Comparison of ENCODE assay signal across 22 mouse cellular contexts in the genomic region with DNA sequence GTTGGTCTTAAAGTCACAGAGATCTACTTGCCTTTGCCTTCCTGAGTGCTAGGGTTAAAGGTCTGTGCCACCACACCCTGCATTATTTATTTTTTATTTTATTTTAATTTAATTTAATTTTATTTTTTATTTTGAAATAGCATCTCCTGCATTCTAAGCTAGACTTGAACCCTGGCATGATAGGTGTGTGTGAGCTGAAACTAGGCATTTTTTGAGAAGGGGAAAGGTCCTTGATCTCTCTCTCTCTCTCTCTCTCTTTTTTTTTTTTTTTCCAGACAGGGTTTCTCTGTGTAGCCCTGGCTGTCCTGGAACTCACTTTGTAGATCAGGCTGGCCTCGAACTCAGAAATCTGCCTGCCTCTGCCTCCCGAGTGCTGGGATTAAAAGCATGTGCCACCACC. TPM values are rescaled to one million over a fixed set of nuclear protein-coding genes. Genes with fewer than 3 reads are reported as not detected.
DNase-seq lines count a peak whose midpoint lies in the region; ATAC-seq and TF ChIP-seq lines count a peak whose summit lies in the region.
"Not testable (repeated sequence)": the region's sequence is repeated elsewhere in the genome, so short reads cannot be mapped to it uniquely, and the experiment has no call there.
"Had no signal": no experiment of that assay in that cellular context is flagged by ENCODE, and none has a peak within 500 bp of the region (broad histone marks: within the 10 kb centered on the region; RNA-seq: fewer than 3 reads in every experiment).

No protein-coding gene starts in this region.

- TF ChIP-seq RAD21 in MEL (IDR thresholded peaks at IDR 0.05; ENCODE audit: low read depth, low read length), result not testable (repeated sequence)

- not testable (repeated sequence) for H3K79me2 ChIP-seq in MEL (ENCODE audit: control insufficient read depth, insufficient read depth, low read length, poor library complexity)

- peaks cover 4 to 47% of the 10 kb centered on the region in 2 experiments; a peak in 3 of 4 replicates for H3K4me1 ChIP-seq in MEL (ENCODE audit: control insufficient read depth in 1 of 2, insufficient read depth in 2 of 2, low read length in 2 of 2)
- peaks cover 91% of the 10 kb centered on the region for H3K4me1 ChIP-seq in erythroblast, embryonic 14.5 days (ENCODE audit: control insufficient read depth)
- H3K4me1 ChIP-seq in heart, embryonic 11.5 days (ENCODE audit: control insufficient read depth, insufficient read depth, low read length), result peaks cover 15% of the 10 kb centered on the region
- H3K4me1 ChIP-seq in liver, embryonic 11.5 days (replicated peaks; ENCODE audit: control insufficient read depth, insufficient read depth, low read length), result peaks cover 61% of the 10 kb centered on the region
- H3K4me1 ChIP-seq in liver, embryonic 13.5 days (replicated peaks), result peaks cover 95% of the 10 kb centered on the region
- peaks cover 96% of the 10 kb centered on the region for H3K4me1 ChIP-seq in liver, embryonic 15.5 days (replicated peaks)
- peaks cover 68% of the 10 kb centered on the region for H3K4me1 ChIP-seq in liver, postnatal 0 days (ENCODE audit: insufficient read depth)

- not testable (repeated sequence) for H3K9me3 ChIP-seq in MEL (replicated peaks; ENCODE audit: insufficient read depth, low read length); erythroblast, embryonic 14.5 days (ENCODE audit: control insufficient read depth, low read length); heart, embryonic 11.5 days (replicated peaks; ENCODE audit: control insufficient read depth, low read length); liver, embryonic 11.5 days (ENCODE audit: control insufficient read depth, low read length); liver, embryonic 13.5 days (replicated peaks); liver, embryonic 15.5 days (replicated peaks); liver, postnatal 0 days (ENCODE audit: low read length)

- H3K9ac ChIP-seq in MEL (ENCODE audit: control insufficient read depth, low read depth, low read length, poor library complexity, severe bottlenecking), result peak overlapping the region; percentile 65
- H3K9ac ChIP-seq in heart, embryonic 11.5 days (ENCODE audit: low read depth, low read length); liver, postnatal 0 days (replicated peaks): not testable (repeated sequence)
- peak overlapping the region; percentile 65 for H3K9ac ChIP-seq in liver, embryonic 11.5 days (ENCODE audit: low read depth, low read length)
- peak overlapping the region; percentile 80 for H3K9ac ChIP-seq in liver, embryonic 13.5 days
- H3K9ac ChIP-seq in liver, embryonic 15.5 days, result peak overlapping the region; percentile 60

- 85% methylated on average over 2 of the region's 2 CpGs for WGBS in heart, embryonic 11.5 days (ENCODE audit: insufficient replicate concordance)
- WGBS in liver, embryonic 11.5 days, result 56% methylated on average over 2 of the region's 2 CpGs
- WGBS in liver, embryonic 13.5 days (ENCODE audit: insufficient replicate concordance), result 45% methylated on average over 2 of the region's 2 CpGs
- WGBS in liver, embryonic 15.5 days (ENCODE audit: insufficient replicate concordance), result 56% methylated on average over 2 of the region's 2 CpGs
- WGBS in liver, postnatal 0 days (ENCODE audit: insufficient replicate concordance), result 78% methylated on average over 2 of the region's 2 CpGs

- TF ChIP-seq CTCF in MEL (IDR thresholded peaks at IDR 0.05 in 2 of 3, conservative IDR thresholded peaks at IDR 0.05 in 1 of 3; ENCODE audit: control insufficient read depth in 1 of 3, insufficient read depth in 1 of 3, low read depth in 2 of 3, low read length in 3 of 3, poor library complexity in 1 of 3, severe bottlenecking in 1 of 3); liver, postnatal 0 days (IDR thresholded peaks at IDR 0.05; ENCODE audit: low read depth): not testable (repeated sequence)

- H3K27me3 ChIP-seq in MEL (ENCODE audit: control insufficient read depth in 1 of 2, insufficient read depth in 2 of 2, low read length in 2 of 2); erythroblast, embryonic 14.5 days (ENCODE audit: control insufficient read depth); heart, embryonic 11.5 days (ENCODE audit: control insufficient read depth, insufficient read depth, low read length); liver, embryonic 11.5 days (replicated peaks; ENCODE audit: control insufficient read depth, insufficient read depth, low read length); liver, embryonic 13.5 days; liver, embryonic 15.5 days; liver, postnatal 0 days (ENCODE audit: insufficient read depth, low read length): not testable (repeated sequence)

- H3K36me3 ChIP-seq in MEL (ENCODE audit: control insufficient read depth in 1 of 2, insufficient read depth in 2 of 2, low read length in 2 of 2), result peaks cover 0 to 48% of the 10 kb centered on the region in 2 experiments; a peak in 2 of 4 replicates
- peaks cover 42% of the 10 kb centered on the region for H3K36me3 ChIP-seq in erythroblast, embryonic 14.5 days (ENCODE audit: control insufficient read depth)
- H3K36me3 ChIP-seq in heart, embryonic 11.5 days (ENCODE audit: control insufficient read depth, insufficient read depth, low read length); liver, embryonic 11.5 days (ENCODE audit: control insufficient read depth, insufficient read depth, low read length): not testable (repeated sequence)
- H3K36me3 ChIP-seq in liver, embryonic 13.5 days, result peaks cover 28% of the 10 kb centered on the region
- peaks cover 28% of the 10 kb centered on the region for H3K36me3 ChIP-seq in liver, embryonic 15.5 days (replicated peaks)
- peaks cover 15% of the 10 kb centered on the region for H3K36me3 ChIP-seq in liver, postnatal 0 days (replicated peaks; ENCODE audit: insufficient read depth, low read length)

- DNase-seq in MEL (ENCODE audit: low read depth, low spot score); liver, embryonic 11.5 days (ENCODE audit: low spot score); liver, embryonic 13.5 days; liver, postnatal 0 days: not testable (repeated sequence)

- not testable (repeated sequence) for TF ChIP-seq EP300 in MEL (IDR thresholded peaks at IDR 0.05; ENCODE audit: low read depth in 1 of 2, low read length in 2 of 2); liver, postnatal 0 days (IDR thresholded peaks at IDR 0.05; ENCODE audit: low read depth)

- TF ChIP-seq POLR2A in MEL (IDR thresholded peaks at IDR 0.05; ENCODE audit: control insufficient read depth in 1 of 2, insufficient read depth in 1 of 2, low read depth in 1 of 2, low read length in 2 of 2, poor library complexity in 1 of 2), result not testable (repeated sequence)

- not testable (repeated sequence) for H3K4me2 ChIP-seq in heart, embryonic 11.5 days; liver, embryonic 11.5 days; liver, postnatal 0 days (ENCODE audit: low read depth, low read length)
- H3K4me2 ChIP-seq in liver, embryonic 13.5 days, result peak overlapping the region; percentile 65
- peak overlapping the region; percentile 57 for H3K4me2 ChIP-seq in liver, embryonic 15.5 days

- peak overlapping the region; percentile 94 for H3K27ac ChIP-seq in MEL (ENCODE audit: control insufficient read depth, low read depth, low read length)
- H3K27ac ChIP-seq in heart, embryonic 11.5 days (ENCODE audit: low read depth, low read length), result peak overlapping the region; percentile 86
- H3K27ac ChIP-seq in liver, embryonic 11.5 days (ENCODE audit: low read depth, low read length), result peak overlapping the region; percentile 98
- peak overlapping the region; percentile 99 for H3K27ac ChIP-seq in liver, embryonic 13.5 days
- H3K27ac ChIP-seq in liver, embryonic 15.5 days (replicated peaks), result peak overlapping the region; percentile 96
- peak overlapping the region; percentile 84 for H3K27ac ChIP-seq in liver, postnatal 0 days (ENCODE audit: low read depth)

- ATAC-seq in heart, embryonic 11.5 days (replicated peaks; ENCODE audit: insufficient number of reproducible peaks, low FRiP score, low TSS enrichment); liver, embryonic 11.5 days (replicated peaks; ENCODE audit: low FRiP score); liver, embryonic 13.5 days (ENCODE audit: low read depth); liver, embryonic 15.5 days (ENCODE audit: insufficient read depth); liver, postnatal 0 days: not testable (repeated sequence)

- not testable (repeated sequence) for H3K4me3 ChIP-seq in MEL (ENCODE audit: control insufficient read depth in 1 of 2, insufficient read depth in 1 of 2, low read depth in 2 of 2, low read length in 2 of 2); heart, embryonic 11.5 days (ENCODE audit: low read depth, low read length); liver, embryonic 11.5 days (ENCODE audit: low read depth, low read length); liver, embryonic 15.5 days (replicated peaks); liver, postnatal 0 days (ENCODE audit: low read depth, low read length)
- H3K4me3 ChIP-seq in erythroblast, embryonic 14.5 days (replicated peaks), result peak overlapping the region; percentile 50
- H3K4me3 ChIP-seq in liver, embryonic 13.5 days (replicated peaks), result 0 out of 2 replicates have a peak overlapping the region, but pooled peaks have one; percentile 1

RNA-seq across cellular contexts. Expression of a gene that starts 8.4 kb away (rescaled TPM):
- total RNA-seq in MEL (2012; rRNA removed), result 27.8 and 30.6 TPM in 2 replicates
- 10 to 100 TPM in 1 of 2 experiments, not detected in 1; 52.1 TPM for polyA plus RNA-seq in MEL (2012; ENCODE audit: insufficient read depth in 1 of 2, insufficient read length in 2 of 2, low read depth in 1 of 2, low replicate concordance in 2 of 2, missing spikeins in 1 of 2)
- 72.6 and 76.6 TPM in 2 replicates for polyA plus RNA-seq in erythroblast, embryonic 14.5 days (2012)
- 23.5 and 27.3 TPM in 2 replicates for polyA plus RNA-seq in heart, embryonic 11.5 days (2014; fragmentation: Nextera tagmentation; extraction: Ambion mirVana)
- polyA plus RNA-seq in liver, embryonic 11.5 days (2014; fragmentation: Nextera tagmentation; extraction: Ambion mirVana), result 41.6 and 47.0 TPM in 2 replicates
- polyA plus RNA-seq in liver, embryonic 13.5 days (2015; fragmentation: Nextera tagmentation; extraction: Ambion mirVana), result 105 and 110 TPM in 2 replicates
- 93.3 and 93.5 TPM in 2 replicates for polyA plus RNA-seq in liver, embryonic 15.5 days (2015; fragmentation: Nextera tagmentation; extraction: Ambion mirVana)
- 35.6 and 57.1 TPM in 2 replicates for polyA plus RNA-seq in liver, postnatal 0 days (2015; fragmentation: Nextera tagmentation; extraction: Ambion mirVana)

RNA-seq across cellular contexts. Expression of a gene that starts 50.5 kb away (rescaled TPM):
- total RNA-seq in MEL (2012; rRNA removed), result 0.31 and 0.88 TPM in 2 replicates
- 1 to 10 TPM in 1 of 2 experiments, not detected in 1; 2.7 TPM for polyA plus RNA-seq in MEL (2012; ENCODE audit: insufficient read depth in 1 of 2, insufficient read length in 2 of 2, low read depth in 1 of 2, low replicate concordance in 2 of 2, missing spikeins in 1 of 2)
- not detected in 2 replicates for polyA plus RNA-seq in erythroblast, embryonic 14.5 days (2012)
- polyA plus RNA-seq in heart, embryonic 11.5 days (2014; fragmentation: Nextera tagmentation; extraction: Ambion mirVana), result not detected in 2 replicates
- 0.11 TPM in 1 of 2 replicates, not detected in the other for polyA plus RNA-seq in liver, embryonic 11.5 days (2014; fragmentation: Nextera tagmentation; extraction: Ambion mirVana)
- not detected in 2 replicates for polyA plus RNA-seq in liver, embryonic 13.5 days (2015; fragmentation: Nextera tagmentation; extraction: Ambion mirVana)
- polyA plus RNA-seq in liver, embryonic 15.5 days (2015; fragmentation: Nextera tagmentation; extraction: Ambion mirVana), result not detected in 2 replicates
- polyA plus RNA-seq in liver, postnatal 0 days (2015; fragmentation: Nextera tagmentation; extraction: Ambion mirVana), result not detected in 2 replicates
- total RNA-seq: adrenal gland, adult 2 months; adrenal gland, postnatal 10 days; adrenal gland, postnatal 25 days; adrenal gland, postnatal 4 days had no signal
- polyA plus RNA-seq: adrenal gland, adult 2 months; C2C12; cerebellum, adult 2 months; cortical plate, adult 2 months; embryonic facial prominence, embryonic 10.5 days; embryonic facial prominence, embryonic 12.5 days; embryonic facial prominence, embryonic 14.5 days; forebrain, embryonic 10.5 days; forebrain, embryonic 12.5 days; forebrain, embryonic 14.5 days; forebrain, embryonic 16.5 days; G1E had no signal

RNA-seq across cellular contexts. Expression of a gene that starts 50.6 kb away (rescaled TPM):
- 8.0 and 9.4 TPM in 2 replicates for total RNA-seq in MEL (2012; rRNA removed)
- polyA plus RNA-seq in MEL (2012; ENCODE audit: insufficient read depth in 1 of 2, insufficient read length in 2 of 2, low read depth in 1 of 2, low replicate concordance in 2 of 2, missing spikeins in 1 of 2), result 10 to 100 TPM; 30.7 to 53.8 TPM
- polyA plus RNA-seq in erythroblast, embryonic 14.5 days (2012), result 0.99 and 1.1 TPM in 2 replicates
- polyA plus RNA-seq in heart, embryonic 11.5 days (2014; fragmentation: Nextera tagmentation; extraction: Ambion mirVana), result 10.0 and 12.0 TPM in 2 replicates
- 11.5 and 11.8 TPM in 2 replicates for polyA plus RNA-seq in liver, embryonic 11.5 days (2014; fragmentation: Nextera tagmentation; extraction: Ambion mirVana)
- 3.2 and 4.9 TPM in 2 replicates for polyA plus RNA-seq in liver, embryonic 13.5 days (2015; fragmentation: Nextera tagmentation; extraction: Ambion mirVana)
- 2.9 and 3.3 TPM in 2 replicates for polyA plus RNA-seq in liver, embryonic 15.5 days (2015; fragmentation: Nextera tagmentation; extraction: Ambion mirVana)
- polyA plus RNA-seq in liver, postnatal 0 days (2015; fragmentation: Nextera tagmentation; extraction: Ambion mirVana), result 1.9 and 2.1 TPM in 2 replicates

RNA-seq across cellular contexts. Expression of a gene that starts 53.2 kb away (rescaled TPM):
- 2.3 and 2.5 TPM in 2 replicates for total RNA-seq in MEL (2012; rRNA removed)
- 1 to 10 TPM in 1 of 2 experiments, not detected in 1; 4.5 TPM for polyA plus RNA-seq in MEL (2012; ENCODE audit: insufficient read depth in 1 of 2, insufficient read length in 2 of 2, low read depth in 1 of 2, low replicate concordance in 2 of 2, missing spikeins in 1 of 2)
- polyA plus RNA-seq in erythroblast, embryonic 14.5 days (2012), result not detected in 2 replicates
- 0.13 and 0.32 TPM in 2 replicates for polyA plus RNA-seq in heart, embryonic 11.5 days (2014; fragmentation: Nextera tagmentation; extraction: Ambion mirVana)
- polyA plus RNA-seq in liver, embryonic 11.5 days (2014; fragmentation: Nextera tagmentation; extraction: Ambion mirVana), result 0.42 and 0.52 TPM in 2 replicates
- 0.23 TPM in 2 replicates for polyA plus RNA-seq in liver, embryonic 13.5 days (2015; fragmentation: Nextera tagmentation; extraction: Ambion mirVana)
- polyA plus RNA-seq in liver, embryonic 15.5 days (2015; fragmentation: Nextera tagmentation; extraction: Ambion mirVana), result 0.10 and 0.23 TPM in 2 replicates
- not detected in 2 replicates for polyA plus RNA-seq in liver, postnatal 0 days (2015; fragmentation: Nextera tagmentation; extraction: Ambion mirVana)
- total RNA-seq: adrenal gland, adult 2 months; adrenal gland, postnatal 10 days had no signal
- polyA plus RNA-seq: C2C12; forebrain, embryonic 14.5 days; G1E had no signal
